Mouse (Mus musculus) forebrain, embryonic 12.5 days (tissue): Measurements from ENCODE around the gene Utp11. TPM values are rescaled to one million over a fixed set of nuclear protein-coding genes. Genes with fewer than 3 reads are reported as not detected.

ENCODE experiments used
- ATAC-seq: fragments of 200-750 bp; cut with Nextera tagmentation; 2 replicates; pipeline ENCODE4 v1.8.0; 2017; ENCODE audit warnings: moderate TSS enrichment; ENCODE audit not compliant: low FRiP score
- H3K27ac ChIP-seq: fragments of 300-500 bp; sonication (generic); 2 replicates; pipeline ENCODE4 v1.5.1; 2016; ENCODE audit warnings: mild to moderate bottlenecking
- H3K27me3 ChIP-seq: fragments of 300-500 bp; sonication (generic); 2 replicates; pipeline ENCODE4 v1.6.1; 2016; ENCODE audit warnings: mild to moderate bottlenecking
- H3K36me3 ChIP-seq: fragments of 300-500 bp; sonication (generic); replicated peaks from 2 replicates; pipeline ENCODE4 v1.6.1; 2016; ENCODE audit warnings: mild to moderate bottlenecking
- H3K4me1 ChIP-seq: fragments of 300-500 bp; sonication (generic); 2 replicates; pipeline ENCODE4 v1.6.1; 2016
- H3K4me2 ChIP-seq: fragments of 300-500 bp; sonication (generic); 2 replicates; pipeline ENCODE4 v1.6.1; 2016; ENCODE audit warnings: mild to moderate bottlenecking, moderate library complexity
- H3K4me3 ChIP-seq: fragments of 300-500 bp; sonication (generic); replicated peaks from 2 replicates; pipeline ENCODE4 v1.5.1; 2016; ENCODE audit warnings: mild to moderate bottlenecking
- H3K9ac ChIP-seq: fragments of 300-500 bp; sonication (generic); 2 replicates; pipeline ENCODE4 v1.6.1; 2016; ENCODE audit warnings: mild to moderate bottlenecking
- H3K9me3 ChIP-seq: fragments of 300-500 bp; sonication (generic); 2 replicates; pipeline ENCODE4 v1.6.1; 2016
- WGBS: fragments of 180-500 bp; shearing (Covaris S2); methylation state at CpG from one replicate; pipeline ENCODE4 v1.1.7; 2016; 5-methylcytosine and 5-hydroxymethylcytosine counted together
- polyA plus RNA-seq: library from polyadenylated mRNA; unstranded; fragments of >200 nt; fragmentation: Nextera tagmentation; extraction: Ambion mirVana; gene quantifications from 2 replicates; pipeline ENCODE4 v1.2.1, GENCODE M21; 2016

The Utp11 gene
- polyA plus RNA-seq, 1 experiment from 2014 or later, result 63.8 TPM

DNA sequence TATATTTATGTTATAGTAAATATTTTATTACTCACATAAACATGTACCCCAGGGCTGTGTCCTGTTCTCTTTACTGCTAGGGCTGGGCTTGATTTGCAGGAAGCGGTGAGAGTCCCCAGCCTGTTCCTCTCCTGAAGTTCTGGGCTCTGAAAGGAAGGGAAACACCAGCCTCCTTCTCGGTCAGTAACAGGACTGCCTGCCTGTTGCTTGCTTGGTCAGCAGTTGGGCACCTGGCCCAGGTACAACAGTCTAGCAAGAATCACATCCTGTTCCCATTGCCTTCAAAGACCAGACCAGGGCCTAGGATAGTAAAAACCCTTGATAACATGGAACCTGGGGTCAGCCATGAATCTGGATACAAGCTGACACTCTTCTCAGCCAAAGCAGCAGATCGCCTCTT is 32.8 kb downstream of the Utp11 start:
- Histone ChIP-seq H3K4me2 (peak overlapping the region; percentile 48), H3K27me3 (peaks cover 92% of the 10 kb centered on the region), H3K4me3 (peak overlapping the region; percentile 27), H3K9me3 (no peaks in the 10 kb centered on the region), H3K9ac (no peak overlapping the region), H3K27ac (no peak overlapping the region), H3K36me3 (no peaks in the 10 kb centered on the region), H3K4me1 (peaks cover 66% of the 10 kb centered on the region)
- 37% methylated on average over 3 of the region's 3 CpGs for WGBS
- no peak for ATAC-seq

DNA sequence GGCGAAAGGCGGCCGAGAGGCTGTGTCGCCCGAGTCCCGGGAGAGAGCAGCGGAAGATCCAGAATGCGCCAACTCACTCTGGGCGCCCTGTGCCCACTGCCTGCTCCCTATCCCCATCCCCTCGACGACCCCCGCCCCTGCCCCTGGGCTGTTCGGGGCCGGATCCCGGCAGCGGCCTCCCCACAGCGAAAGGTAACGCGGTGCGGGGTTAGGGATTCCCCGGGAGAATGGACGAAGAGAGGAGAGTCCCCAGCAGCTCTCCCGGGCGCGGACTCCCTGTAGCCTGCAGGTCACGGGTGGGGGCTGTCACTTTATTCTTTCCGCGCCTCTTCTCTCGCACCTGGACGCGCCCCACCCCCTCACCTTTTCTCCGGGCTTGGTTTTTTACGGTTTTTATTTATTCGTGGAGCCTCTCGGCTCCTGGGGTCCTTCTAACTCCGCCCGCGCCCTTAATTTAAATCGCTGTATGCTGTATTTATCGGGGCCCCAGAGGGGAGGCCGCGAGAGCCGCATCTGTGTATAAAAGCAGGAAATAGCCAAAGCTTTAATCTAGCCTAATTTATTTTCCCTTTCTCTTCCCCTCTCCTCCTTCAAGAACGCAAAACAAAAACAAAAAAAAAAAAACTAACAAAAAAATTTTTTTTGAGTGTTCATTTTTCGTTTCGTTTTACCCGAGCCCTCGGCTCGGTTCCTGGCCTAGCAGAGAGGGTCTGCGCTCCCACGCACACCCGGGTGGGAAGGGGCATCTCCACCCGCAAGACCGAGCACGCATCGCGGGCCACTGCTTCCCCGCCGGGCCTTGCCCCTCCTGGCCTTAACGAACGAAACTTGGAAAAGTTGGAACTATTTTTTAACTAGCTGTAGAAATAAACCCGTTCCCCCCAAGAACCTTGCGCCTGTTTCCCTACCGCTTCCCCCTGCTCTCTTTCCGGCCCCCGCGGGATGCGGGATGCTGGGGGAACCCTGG is 33.9 kb downstream of the Utp11 start:
- Histone ChIP-seq H3K4me3 (peak overlapping the region; percentile 66), H3K4me1 (peaks cover 65% of the 10 kb centered on the region), H3K36me3 (no peaks in the 10 kb centered on the region), H3K9me3 (no peaks in the 10 kb centered on the region), H3K4me2 (peak overlapping the region; percentile 89), H3K27me3 (peaks cover 92% of the 10 kb centered on the region), H3K27ac (no peak overlapping the region), H3K9ac (peak overlapping the region; percentile 68)
- no peak for ATAC-seq
- WGBS, result under 1% methylated on average over 68 of the region's 68 CpGs

DNA sequence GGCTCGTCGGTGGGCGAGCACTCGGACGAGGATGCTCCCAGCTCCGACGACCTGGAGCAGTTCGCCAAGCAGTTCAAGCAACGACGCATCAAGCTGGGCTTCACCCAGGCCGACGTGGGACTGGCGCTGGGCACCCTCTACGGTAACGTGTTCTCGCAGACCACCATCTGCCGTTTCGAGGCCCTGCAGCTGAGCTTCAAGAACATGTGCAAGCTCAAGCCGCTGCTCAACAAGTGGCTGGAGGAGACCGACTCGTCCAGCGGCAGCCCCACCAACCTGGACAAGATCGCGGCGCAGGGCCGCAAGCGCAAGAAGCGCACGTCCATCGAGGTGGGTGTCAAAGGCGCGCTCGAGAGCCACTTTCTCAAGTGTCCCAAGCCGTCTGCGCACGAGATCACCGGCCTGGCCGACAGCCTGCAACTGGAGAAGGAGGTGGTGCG is 35.0 kb downstream of the Utp11 start:
- Histone ChIP-seq H3K9me3 (no peaks in the 10 kb centered on the region), H3K27me3 (peaks cover 92% of the 10 kb centered on the region), H3K9ac (peak overlapping the region; percentile 68), H3K4me1 (peaks cover 57% of the 10 kb centered on the region), H3K4me3 (peak overlapping the region; percentile 66), H3K4me2 (peak overlapping the region; percentile 89), H3K36me3 (no peaks in the 10 kb centered on the region), H3K27ac (0 out of 2 replicates have a peak overlapping the region, but pooled peaks have one; percentile 42)
- WGBS, result under 1% methylated on average over 39 of the region's 39 CpGs
- no peak for ATAC-seq

DNA sequence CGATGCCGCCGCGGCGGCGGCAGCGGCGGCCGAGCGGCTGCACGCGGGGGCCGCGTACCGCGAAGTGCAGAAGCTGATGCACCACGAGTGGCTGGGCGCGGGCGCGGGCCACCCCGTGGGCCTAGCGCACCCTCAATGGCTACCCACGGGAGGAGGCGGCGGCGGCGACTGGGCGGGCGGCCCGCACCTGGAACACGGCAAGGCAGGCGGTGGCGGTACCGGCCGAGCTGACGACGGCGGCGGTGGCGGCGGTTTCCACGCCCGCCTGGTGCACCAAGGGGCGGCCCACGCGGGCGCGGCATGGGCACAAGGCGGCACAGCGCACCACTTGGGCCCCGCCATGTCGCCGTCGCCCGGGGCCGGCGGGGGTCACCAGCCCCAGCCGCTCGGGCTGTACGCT is 35.6 kb downstream of the Utp11 start:
- H3K27ac ChIP-seq, result peak overlapping the region; percentile 53; the same call in 1 of the 2 replicates
- peak overlapping the region; percentile 66 for H3K4me3 ChIP-seq
- peak; percentile 10 for ATAC-seq
- H3K27me3 ChIP-seq, result peaks cover 92% of the 10 kb centered on the region
- no peaks in the 10 kb centered on the region for H3K36me3 ChIP-seq
- H3K4me2 ChIP-seq, result peak overlapping the region; percentile 89
- peak overlapping the region; percentile 68 for H3K9ac ChIP-seq
- H3K9me3 ChIP-seq, result no peaks in the 10 kb centered on the region
- peaks cover 58% of the 10 kb centered on the region for H3K4me1 ChIP-seq
- under 1% methylated on average over 41 of the region's 61 CpGs for WGBS

DNA sequence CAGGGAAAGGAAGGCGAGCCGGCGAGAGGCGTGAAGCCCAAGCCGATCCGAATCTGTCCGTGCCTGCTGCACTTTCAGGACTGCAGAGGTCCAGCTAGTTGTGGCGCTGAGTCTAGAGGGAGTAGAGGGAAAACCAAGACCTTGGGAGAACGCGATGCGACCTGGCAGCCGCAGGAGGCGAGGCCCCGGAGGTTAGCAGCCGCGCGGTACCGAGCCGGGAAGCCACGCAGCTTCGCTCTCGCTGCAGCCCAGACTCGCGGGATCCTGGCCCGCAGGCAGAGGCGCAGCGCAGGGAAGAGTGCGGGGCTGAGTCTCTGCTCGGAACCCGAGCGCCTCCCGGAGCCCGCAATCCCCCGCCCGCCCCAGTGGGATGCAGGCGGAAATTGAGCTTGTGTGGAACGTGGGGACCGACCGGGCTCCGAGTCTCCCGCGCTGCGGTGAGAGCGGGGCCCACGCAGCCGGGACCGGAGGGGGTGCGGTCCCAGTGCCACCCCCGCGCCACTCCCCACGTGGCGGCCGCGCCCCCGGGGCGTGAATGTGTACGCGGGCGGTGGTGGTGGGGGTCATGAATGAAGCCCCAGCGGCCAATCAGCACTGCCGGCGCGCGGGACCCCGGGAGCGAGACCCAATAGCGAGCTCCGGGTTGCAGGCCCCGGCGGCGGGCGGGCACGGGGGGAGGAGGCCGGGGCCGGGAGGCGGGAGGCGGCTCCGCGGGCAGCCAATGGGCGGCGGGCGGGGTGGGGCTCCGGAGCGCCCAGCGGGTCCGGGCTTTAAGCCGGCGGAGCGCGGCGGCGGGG is 36.3 kb downstream of the Utp11 start:
- Histone ChIP-seq H3K9ac (peak overlapping the region; percentile 68), H3K27me3 (peaks cover 92% of the 10 kb centered on the region), H3K4me1 (peaks cover 63% of the 10 kb centered on the region), H3K4me3 (peak overlapping the region; percentile 66), H3K4me2 (peak overlapping the region; percentile 89), H3K9me3 (no peaks in the 10 kb centered on the region), H3K27ac (peak overlapping the region; percentile 27; the same call in 1 of the 2 replicates), H3K36me3 (no peaks in the 10 kb centered on the region)
- WGBS, result under 1% methylated on average over 60 of the region's 92 CpGs
- peak; percentile 93 for ATAC-seq

DNA sequence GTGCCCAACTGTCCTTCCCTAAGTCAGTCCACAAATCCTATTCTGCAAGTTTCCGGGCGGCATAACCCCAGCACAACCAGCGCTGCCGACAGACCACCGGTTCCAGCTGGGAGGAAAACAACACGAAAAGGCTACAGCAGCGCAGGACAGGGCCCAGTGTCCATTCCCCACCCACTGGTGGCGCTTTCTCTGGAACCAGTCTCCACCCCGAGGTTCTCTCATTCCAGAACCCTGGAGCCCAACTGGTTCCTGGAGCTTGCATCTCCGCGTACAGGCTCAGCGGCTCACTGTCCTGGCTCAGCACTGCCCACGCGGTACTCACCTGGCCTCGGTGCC is 36.9 kb downstream of the Utp11 start, which contains the start of gene Pou3f1:
Gene Pou3f1 (plus strand): TSS at position 290 of the 336 bp plus-strand sequence.
- peak within 1 kb of the TSS; percentile 66 for H3K4me3 ChIP-seq
- ATAC-seq, result no peak
- H3K27me3 ChIP-seq, result peaks cover 92% of the 10 kb centered on the region
- H3K4me1 ChIP-seq, result peaks cover 63% of the 10 kb centered on the region
- 0% methylated on average over 15 of the region's 15 CpGs for WGBS
- H3K4me2 ChIP-seq, result peak within 1 kb of the TSS; percentile 89
- H3K27ac ChIP-seq, result peak within 1 kb of the TSS; percentile 53
- no peaks in the 10 kb centered on the region for H3K9me3 ChIP-seq
- H3K9ac ChIP-seq, result peak within 1 kb of the TSS; percentile 68
- H3K36me3 ChIP-seq, result no peaks in the 10 kb centered on the region

DNA sequence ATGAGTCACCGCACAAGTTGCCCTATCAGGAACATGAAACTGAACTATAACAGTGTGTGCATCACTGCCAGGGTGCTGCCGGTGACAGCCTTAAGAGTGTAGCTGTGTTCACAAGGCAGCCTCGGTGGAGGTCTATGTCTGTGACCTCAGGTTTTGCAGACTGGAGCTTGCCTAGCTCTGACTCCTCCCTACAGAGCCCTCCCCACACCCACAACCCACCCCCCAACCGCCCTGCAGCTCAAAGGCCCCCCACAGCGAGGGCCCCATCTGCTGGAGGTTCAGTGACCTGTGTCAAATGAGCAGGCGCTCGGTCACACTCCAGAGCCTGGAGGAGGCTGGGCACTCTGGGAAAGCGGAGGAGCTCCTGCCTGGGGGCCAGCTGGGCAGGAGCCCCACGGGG is 40.5 kb downstream of the Utp11 start:
- H3K9ac ChIP-seq, result no peak overlapping the region
- peak overlapping the region; percentile 29 for H3K4me2 ChIP-seq
- 4% methylated on average over 9 of the region's 9 CpGs for WGBS
- peaks cover 46% of the 10 kb centered on the region for H3K4me1 ChIP-seq
- no peaks in the 10 kb centered on the region for H3K36me3 ChIP-seq
- no peak overlapping the region for H3K27ac ChIP-seq
- H3K9me3 ChIP-seq, result no peaks in the 10 kb centered on the region
- peaks cover 92% of the 10 kb centered on the region for H3K27me3 ChIP-seq
- ATAC-seq, result no peak
- no peak overlapping the region for H3K4me3 ChIP-seq

DNA sequence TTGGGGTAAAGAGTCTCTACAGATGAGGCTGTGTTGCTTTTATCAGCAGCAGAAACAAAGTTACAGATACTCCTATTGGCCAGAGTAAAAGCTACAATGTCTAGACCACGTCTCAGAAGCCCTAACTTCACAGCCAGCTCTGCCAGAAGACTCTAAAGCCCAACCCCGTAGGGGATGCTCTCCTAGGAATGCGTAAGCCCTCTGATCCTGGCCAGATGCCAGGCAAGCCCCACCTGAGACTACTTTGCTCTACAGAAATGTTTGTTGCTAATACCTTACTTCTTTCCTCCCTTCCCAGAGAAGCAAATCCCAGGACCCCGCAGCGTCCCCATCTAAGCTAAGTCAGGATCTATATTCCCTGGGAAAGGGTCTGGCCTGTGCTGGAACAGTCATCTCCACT is 45.5 kb downstream of the Utp11 start:
- WGBS, result 35% methylated on average over 5 of the region's 5 CpGs
- H3K9ac ChIP-seq, result no peak overlapping the region
- peaks cover 64% of the 10 kb centered on the region for H3K27me3 ChIP-seq
- H3K9me3 ChIP-seq, result no peaks in the 10 kb centered on the region
- no peak overlapping the region for H3K27ac ChIP-seq
- H3K36me3 ChIP-seq, result no peaks in the 10 kb centered on the region
- H3K4me1 ChIP-seq, result peaks cover 36% of the 10 kb centered on the region
- ATAC-seq, result no peak
- no peak overlapping the region for H3K4me3 ChIP-seq
- H3K4me2 ChIP-seq, result no peak overlapping the region

DNA sequence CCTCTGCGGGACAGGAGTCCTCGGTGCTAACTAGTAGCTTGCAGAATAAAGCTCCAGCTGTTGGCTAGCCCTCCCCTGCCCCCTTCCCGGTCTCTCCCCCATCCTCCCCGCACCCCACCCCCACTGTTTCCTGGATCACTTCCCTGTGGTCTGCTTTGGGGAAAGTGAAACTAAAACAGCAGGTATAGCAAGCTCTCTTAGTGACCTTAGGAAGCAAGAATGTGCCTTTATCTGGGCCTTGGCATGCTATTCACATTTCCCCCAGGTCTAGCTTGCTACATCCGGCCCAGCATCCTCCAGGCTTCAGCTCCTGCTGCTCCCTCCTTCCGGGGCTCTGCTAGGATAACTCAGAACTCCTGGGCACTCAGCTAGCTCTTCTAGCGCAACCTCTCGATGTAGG is 46.8 kb downstream of the Utp11 start:
- no peak for ATAC-seq
- H3K4me2 ChIP-seq, result no peak overlapping the region
- H3K9ac ChIP-seq, result no peak overlapping the region
- H3K27me3 ChIP-seq, result peaks cover 53% of the 10 kb centered on the region
- H3K9me3 ChIP-seq, result no peaks in the 10 kb centered on the region
- peaks cover 23% of the 10 kb centered on the region for H3K4me1 ChIP-seq
- H3K27ac ChIP-seq, result no peak overlapping the region
- no peak overlapping the region for H3K4me3 ChIP-seq
- H3K36me3 ChIP-seq, result no peaks in the 10 kb centered on the region
- 24% methylated on average over 8 of the region's 8 CpGs for WGBS

DNA sequence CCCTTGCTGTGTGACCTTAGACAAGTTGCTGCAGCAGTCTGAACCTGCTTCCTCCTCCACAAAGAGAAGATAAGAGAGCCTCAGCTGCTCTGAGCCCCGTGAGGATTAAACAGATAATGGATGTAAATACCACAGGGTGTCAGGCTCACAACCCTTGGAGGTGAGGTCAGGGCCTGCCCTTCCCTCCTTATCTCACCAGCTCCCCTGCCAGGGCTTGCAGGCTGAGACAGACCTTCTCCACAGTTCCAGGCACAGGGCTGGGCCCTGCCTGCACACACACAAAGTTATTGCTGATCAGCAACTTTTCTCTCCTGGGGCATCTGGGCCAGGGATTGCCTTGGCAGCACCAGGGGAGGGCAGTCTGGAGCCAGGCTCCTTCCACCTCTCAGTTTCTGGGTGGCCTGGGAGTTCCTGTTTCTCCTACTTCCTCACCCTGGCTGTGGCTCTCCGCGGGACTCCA is 48.4 kb downstream of the Utp11 start:
- 14% methylated on average over 3 of the region's 3 CpGs for WGBS
- Histone ChIP-seq H3K4me2 (no peak overlapping the region), H3K27me3 (peaks cover 43% of the 10 kb centered on the region), H3K4me3 (no peak overlapping the region), H3K4me1 (peaks cover 20% of the 10 kb centered on the region), H3K27ac (no peak overlapping the region), H3K9me3 (no peaks in the 10 kb centered on the region), H3K36me3 (no peaks in the 10 kb centered on the region), H3K9ac (no peak overlapping the region)
- no peak for ATAC-seq

DNA sequence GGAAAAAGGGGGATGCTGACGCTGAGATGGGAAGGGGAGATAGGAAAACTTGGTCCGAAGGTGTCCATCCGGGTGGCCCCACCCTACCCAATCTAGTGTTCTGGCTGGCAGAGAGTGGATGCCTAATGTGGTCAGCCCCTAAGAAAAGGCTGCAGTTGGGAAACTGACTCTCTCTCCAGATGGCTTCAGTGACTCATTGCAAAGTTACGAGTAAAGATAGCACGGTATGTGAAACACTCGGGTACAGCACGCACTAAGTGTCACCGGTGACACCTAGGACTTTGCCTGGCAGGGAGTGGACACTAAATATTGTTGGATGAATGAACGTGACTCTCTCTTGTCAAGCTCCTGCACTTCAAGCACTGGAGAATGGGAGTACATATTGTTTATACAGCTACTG is 49.5 kb downstream of the Utp11 start:
- no peaks in the 10 kb centered on the region for H3K9me3 ChIP-seq
- no peak for ATAC-seq
- H3K9ac ChIP-seq, result no peak overlapping the region
- no peaks in the 10 kb centered on the region for H3K36me3 ChIP-seq
- WGBS, result 97% methylated on average over 9 of the region's 9 CpGs
- no peak overlapping the region for H3K27ac ChIP-seq
- peaks cover 24% of the 10 kb centered on the region for H3K4me1 ChIP-seq
- no peak overlapping the region for H3K4me3 ChIP-seq
- peaks cover 44% of the 10 kb centered on the region for H3K27me3 ChIP-seq
- no peak overlapping the region for H3K4me2 ChIP-seq

DNA sequence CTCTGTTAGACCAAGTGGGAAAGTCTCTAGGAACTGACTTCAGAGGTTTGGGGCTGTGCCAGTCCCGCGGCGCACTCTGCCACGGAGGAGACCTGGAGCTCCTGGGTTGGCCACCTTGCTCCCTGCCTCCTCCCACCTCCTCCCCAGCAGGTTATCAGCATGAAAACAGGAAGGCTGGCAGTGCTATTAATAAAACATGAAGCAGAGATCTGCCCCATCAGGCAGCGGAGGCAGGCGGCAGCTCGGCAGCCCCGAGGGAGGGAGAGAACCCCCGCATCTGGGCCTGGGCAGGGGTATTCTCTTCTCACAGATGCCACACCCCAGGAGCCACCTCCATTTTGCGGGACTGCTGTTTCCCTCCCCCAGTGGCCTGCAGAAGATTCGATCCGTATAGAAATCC is 53.7 kb downstream of the Utp11 start:
- H3K9ac ChIP-seq, result no peak overlapping the region
- no peak for ATAC-seq
- peaks cover 8% of the 10 kb centered on the region for H3K4me1 ChIP-seq
- WGBS, result 33% methylated on average over 12 of the region's 12 CpGs
- H3K9me3 ChIP-seq, result no peaks in the 10 kb centered on the region
- H3K36me3 ChIP-seq, result no peaks in the 10 kb centered on the region
- H3K27ac ChIP-seq, result no peak overlapping the region
- 0 out of 2 replicates have a peak overlapping the region, but pooled peaks have one; percentile 1 for H3K4me2 ChIP-seq
- H3K4me3 ChIP-seq, result no peak overlapping the region
- peaks cover 41% of the 10 kb centered on the region for H3K27me3 ChIP-seq
